Mouse (Mus musculus) right cerebral cortex, postnatal 36 days (tissue): ENCODE data around the gene Naa30.
"Not testable (repeated sequence)": the region's sequence is repeated elsewhere in the genome, so short reads cannot be mapped to it uniquely, and the experiment has no call there.

Source experiments
- DNase-seq, 2 experiments: peaks; one replicate each; pipeline ENCODE4 v3.0.0; 2022; ENCODE audit warnings: low spot score in 2 of 2, mixed read lengths in 1 of 2

Naa30 gene

DNA sequence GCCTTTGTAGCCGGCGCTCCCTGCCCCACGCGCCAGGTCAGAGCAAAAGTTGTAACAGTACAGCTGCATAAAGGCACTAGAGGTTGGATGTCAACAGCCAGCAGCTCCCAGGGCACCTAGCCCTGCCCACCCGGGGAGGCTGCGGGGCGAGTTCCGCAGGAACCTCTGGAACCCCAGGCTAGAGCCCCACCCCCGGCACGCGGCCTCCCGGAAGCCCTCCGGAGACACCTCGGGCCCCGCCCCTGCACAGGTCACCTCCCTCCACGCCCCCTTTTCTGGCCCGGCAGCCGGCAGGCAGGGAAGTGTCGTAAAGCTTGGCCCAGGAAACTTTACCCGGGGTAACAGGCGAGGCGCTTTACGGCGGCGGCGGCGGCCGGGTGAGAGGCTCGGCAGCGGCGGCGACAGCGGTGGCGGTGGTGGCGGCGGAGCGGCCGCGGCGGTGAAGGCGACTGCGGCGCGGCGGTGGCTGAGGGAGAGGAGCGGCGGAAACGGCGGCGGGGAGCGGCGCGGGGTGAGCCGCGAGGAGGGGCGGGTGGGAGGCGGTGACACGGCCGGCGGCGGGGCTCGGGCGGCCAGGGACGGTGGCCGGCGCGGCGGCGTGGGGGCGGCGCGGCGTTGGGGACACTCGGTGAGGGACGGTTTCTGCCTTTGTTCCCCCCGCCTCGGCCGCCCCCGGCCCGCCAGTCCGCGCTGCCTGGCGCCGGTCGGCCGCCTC, at the start of gene Naa30:
Gene Naa30, plus strand, starts transcription at position 360 of the 715 bp plus-strand sequence.
- DNase-seq = peak; percentile 92 to 93

DNA sequence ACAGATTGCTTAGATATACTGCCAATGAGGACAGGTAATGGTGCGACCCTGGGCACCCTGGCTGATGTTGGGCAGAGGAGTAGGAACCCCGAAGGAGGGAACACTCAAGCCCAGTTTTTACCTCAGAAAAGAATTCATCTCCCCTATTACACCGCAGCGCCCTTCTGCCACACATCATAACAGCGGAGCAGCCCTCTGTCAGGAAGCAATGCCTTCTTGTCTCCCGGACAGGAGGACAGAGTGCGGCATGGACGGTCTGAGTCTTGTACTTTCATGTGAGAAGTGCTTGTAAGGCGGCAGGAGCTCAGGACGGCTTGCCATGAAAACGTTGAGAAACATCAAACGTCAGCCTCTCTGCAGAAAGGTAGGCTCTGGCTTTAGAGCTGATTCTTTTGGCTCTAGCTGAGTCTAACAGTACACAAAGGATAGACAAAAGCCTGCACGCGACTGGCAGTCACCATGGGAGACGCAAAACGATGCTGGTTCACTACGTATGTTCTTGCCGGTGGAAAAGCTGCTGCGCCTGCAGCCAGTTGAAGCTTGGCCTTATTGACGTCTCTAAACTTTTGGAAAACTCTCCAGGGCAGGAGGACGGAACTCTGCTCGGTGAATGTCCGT, 44.8 kb upstream of the Naa30 start:
- DNase-seq = no peak

DNA sequence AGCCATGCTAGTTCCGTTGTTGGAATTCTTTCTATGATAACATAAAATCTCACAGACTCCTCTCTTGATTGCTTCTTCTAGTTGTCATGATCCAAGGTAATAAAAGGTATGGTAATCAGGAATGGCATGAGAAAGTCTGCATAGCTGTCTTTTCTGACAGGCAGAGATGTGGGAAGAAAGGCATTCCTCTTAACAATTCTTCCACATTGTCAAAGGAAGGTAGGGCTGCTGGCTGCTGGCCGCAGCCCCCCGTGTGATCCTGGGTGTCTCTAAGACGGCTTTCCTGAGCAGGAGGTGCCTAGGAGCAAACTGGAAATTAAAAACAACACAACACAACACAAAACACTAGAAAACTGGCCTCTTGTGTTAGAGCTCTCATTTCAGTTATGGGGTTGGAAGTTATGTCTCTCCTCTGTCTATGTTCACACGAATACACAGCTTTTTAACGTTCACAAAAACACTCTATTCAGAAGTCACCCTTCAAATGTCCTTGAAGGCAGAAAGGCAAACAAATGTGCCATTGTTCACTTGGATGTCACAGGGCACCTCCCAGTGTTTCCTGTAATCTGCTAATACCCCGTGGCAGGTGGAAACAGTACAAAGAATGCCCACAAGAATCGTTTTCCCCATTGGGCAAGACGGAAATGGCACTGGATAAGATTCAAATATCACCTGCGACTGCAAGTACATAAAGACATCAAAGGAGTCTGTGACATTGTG, 43.3 kb upstream of the Naa30 start:
- no peak for DNase-seq

DNA sequence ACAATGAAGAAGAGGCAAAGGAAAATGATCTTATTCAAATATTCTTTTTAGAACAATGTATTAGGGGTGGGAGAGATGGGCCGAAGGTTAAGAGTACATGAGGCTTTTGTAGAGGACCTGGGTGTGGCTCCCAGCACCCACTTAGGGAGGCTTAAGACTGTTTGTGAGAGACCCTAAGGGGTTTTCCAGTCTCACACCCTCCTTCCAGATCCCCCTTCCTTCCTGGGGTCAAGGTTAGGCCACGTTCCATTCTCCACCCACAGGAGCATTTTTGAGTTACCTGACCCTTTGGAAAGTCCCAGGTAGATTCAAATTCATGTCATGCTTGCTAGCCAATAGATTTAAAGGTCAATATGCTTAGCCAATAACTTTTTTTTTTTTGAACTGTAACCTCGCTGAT, 39.6 kb upstream of the Naa30 start:
- DNase-seq = no peak

DNA sequence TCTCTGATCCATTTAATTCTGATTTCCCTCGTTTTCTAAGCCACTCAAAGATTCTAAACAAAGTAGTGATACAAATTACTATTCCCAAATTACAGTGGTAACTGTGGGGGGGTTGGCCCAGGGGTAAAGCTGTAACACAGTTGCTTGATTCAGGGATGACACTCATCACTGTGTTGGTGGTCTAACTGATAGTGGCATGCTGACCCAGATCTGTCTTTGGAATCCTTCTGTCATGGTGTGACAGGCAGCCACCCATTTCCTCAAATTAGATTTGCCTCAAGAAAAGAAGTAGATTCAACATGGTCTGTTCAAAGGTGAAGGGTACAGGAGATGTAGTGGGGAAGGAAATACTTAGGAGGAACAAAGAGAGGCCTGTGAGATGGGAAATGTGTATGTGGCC, 33.9 kb upstream of the Naa30 start:
- no peak for DNase-seq

DNA sequence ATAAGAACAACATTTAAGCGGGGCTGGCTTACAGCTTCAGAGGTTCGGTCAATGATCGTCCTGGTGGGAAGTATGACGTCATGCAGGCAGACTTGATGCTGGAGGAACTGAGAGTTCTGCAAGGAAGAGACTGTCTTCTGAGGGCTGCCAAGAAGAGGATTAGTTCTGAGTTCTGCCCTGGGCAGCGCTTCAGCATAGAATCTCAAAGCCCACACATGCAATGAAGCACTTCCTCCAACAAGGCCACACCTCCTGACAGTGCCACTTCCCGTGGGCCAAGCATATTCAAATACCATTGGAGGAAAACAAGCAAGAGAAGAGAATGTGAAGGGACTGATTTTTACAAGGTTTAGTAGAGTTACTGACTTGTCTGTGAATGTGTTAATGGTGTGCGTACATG, 31.3 kb upstream of the Naa30 start:
- no peak for DNase-seq

DNA sequence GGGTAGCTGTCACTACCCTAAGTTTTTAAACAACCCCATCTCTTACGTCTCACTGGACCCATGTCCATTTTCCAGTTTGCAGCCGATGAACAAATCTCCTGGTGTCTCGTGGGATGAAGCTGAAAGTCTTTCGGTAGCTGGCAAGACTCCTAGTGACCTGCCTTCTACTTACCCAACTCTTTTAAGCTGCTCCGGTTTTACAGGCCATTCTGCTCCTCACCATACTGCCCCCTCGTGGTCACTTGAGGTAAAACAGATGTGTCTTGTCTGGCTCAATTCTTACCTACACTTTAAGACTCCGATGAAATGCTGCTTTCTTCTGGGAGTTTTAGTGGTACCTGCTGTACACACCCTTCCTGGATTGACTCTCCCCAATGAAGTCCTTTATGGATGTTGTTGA, 18.2 kb upstream of the Naa30 start:
- peak in 1 of 2 experiments; percentile 22 for DNase-seq

DNA sequence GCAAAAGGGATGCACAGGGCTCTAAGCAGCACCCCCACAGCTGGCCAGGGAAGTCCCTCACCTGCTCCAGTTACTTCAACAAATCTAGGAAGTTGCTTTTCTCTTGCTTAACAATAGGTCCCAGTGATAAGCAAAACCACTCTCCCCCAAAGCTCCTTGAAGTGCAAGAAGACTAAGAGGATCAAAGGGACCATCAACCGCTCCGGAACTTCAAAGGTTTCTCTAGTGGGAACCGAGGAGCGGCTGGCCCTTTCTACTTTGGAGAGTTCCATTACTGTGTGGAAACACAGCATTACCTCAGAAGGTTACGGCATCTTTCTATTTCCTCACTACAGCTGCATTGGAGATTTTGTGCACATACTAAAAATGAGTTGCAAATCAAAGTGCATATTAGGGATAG, 16.5 kb upstream of the Naa30 start:
- DNase-seq = no peak

DNA sequence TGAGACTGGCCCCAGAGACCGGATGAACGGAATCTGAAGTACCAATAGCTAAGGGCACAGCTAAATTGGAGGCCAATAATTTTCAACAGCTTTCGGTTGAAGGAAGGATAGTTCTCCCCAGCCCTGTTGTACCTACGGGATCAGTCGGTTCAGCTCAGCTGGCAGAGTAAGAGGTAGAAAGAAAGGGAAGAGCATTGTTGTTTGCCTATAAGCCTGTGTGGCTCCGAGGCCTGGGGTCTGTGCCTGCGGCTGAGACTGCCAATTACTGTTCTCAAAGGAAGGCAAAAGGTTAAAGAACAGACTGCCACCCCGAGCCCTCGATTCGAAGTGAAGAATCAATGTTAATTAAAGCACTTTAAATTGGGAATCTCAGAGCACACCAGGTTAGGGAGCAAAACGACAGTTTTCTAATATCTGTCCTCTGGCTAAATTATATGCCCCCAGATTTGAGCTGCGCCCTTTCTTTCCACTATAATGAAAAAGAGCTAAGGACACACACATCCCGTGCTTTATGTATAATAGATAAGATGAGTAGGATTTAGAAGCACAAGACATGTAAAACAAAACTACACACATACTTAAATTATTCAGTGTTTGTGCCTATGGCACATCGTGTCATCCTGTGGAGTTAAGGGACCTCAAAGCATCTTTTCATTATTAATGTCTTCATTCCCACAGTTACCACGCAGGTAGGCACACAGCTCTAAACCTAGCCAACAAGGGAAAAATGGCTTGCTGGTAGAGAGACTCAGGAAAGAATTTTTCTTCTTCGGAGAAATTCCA, 13.7 kb upstream of the Naa30 start:
- DNase-seq = no peak

DNA sequence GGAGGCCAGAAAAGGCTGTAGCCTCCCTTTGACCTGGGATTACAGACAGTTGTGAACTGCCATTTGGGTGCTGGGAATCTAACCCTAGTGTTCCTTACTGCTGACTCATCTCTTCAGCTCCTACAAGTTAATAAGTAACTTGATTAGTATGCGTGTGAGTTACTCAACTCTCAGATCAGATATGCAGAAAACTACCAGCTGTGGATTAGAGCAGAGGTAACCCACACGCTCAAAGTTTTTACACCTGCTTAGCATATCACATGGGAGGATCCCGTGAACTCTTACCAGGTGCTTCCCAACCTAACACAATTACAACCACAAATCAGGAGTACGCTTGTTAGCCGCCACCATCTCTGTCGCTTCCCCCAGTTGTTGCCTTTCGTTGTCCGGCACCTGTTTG, 740 bp upstream of the Naa30 start:
- DNase-seq = no peak

DNA sequence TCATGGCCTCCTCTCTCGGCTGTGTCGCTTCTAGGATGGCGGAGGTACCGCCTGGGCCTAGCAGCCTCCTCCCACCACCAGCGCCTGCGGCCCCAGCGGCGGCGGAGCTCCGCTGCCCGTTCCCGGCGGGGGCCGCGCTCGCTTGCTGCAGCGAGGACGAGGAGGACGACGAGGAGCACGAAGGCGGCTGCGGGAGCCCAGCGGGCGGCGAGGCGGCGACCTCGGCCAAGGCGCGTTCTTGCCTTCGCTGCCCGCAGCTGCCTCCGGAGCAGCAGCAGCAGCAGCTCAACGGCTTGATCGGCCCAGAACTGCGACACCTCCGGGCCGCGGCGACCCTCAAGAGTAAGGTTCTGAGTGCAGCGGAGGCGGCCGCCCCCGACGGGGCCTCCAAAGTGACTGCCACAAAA, 559 bp downstream of the Naa30 start:
- DNase-seq = peak; percentile 14 to 32

DNA sequence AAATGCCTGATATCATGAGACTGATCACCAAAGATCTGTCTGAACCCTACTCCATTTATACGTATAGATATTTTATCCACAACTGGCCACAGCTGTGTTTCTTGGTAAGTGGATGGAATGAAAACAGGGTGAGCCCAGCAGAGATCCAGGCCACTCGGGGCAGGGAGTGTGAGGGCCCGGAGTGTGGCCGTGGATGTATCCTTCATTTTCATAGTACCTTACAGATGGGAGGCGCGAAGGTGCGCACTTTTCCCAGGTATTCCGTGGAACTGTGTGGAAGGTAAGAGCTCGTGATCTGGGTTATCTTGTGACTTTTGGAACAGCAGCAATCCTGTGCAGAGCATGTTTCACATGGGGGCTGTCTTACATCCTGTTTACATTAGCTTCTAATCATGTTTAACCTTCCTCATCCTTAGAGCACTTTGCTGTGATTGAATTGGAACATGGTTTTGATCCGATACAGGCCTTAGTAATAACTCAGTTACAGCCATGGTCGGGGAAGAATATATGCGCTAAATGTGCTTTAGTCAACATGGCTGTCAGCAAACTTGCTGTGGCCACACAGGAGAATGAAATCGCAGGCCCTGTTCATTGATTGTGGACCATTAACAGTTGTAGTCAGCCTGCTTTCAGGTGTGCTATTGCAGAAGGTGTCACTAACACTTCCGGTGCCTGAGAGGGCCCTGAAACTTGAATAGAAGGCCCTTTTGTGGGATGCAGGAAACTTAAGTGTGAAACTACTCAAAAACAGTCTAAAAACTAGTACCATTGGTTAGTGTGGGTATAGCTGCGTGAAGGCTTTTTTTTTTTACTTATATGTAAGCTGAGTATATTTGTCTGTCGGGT, 1.5 kb downstream of the Naa30 start:
- DNase-seq = no peak

DNA sequence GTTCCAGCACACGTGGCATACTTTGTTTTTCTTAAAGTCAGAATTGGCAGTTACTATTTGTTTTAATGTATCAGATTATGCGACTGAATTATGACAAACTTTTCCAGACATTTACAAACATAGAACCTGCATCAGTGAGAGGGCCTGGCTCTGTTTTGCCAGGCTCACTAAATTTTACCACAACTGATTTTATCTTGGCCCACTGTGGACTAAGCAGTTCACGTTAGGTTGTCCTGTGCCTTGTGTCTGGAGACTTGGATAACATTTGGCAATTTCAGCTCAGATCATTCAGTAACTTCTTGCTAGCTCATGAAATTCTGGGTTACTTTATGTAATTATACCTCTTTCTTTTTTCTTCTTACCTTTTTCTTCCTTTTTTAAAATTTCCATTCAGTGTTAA, 7.7 kb downstream of the Naa30 start:
- no peak for DNase-seq

DNA sequence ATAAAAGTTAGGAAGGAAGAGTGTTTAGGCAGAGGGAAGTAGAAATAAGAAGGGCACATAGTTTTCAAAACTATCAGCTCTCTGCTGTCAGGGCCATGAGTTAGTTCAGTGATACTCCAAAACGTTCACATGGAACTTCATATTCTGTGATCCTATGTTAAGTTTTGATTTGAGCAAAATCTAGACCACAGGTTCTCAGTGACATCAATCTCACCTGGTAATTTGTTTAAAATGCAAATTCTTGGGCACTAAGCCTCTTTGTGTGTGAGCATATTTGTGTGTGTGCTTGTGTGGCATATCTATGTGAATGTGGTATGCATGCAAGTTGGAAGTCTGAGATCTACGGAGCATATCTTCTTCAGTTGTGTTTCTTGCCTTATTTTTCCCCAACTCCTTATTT, 14.2 kb downstream of the Naa30 start:
- DNase-seq = no peak

DNA sequence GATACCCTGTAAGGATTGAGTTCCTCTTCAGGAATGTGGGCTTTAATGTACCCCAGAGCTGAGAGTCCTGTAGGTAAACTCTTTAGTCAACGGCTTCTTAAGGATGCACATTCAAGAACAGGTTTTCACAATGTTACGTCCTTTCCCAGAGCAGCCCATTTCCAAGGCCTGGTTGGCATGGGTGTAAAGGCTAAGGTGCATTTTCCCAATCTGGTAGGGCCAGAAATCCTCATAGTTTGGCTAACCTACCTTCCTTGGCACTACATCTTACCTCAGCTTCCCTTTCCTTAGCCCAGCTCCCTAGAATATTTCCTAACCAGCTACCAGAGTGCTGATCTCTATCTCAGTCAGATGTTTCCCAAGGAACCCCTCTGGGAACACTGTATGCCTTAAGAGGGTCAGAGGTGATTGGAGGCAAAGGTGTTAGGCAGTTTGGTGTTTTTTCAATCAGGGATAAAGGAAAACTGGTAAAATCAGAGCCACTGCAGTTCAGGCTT, 25.1 kb downstream of the Naa30 start:
- DNase-seq = no peak

DNA sequence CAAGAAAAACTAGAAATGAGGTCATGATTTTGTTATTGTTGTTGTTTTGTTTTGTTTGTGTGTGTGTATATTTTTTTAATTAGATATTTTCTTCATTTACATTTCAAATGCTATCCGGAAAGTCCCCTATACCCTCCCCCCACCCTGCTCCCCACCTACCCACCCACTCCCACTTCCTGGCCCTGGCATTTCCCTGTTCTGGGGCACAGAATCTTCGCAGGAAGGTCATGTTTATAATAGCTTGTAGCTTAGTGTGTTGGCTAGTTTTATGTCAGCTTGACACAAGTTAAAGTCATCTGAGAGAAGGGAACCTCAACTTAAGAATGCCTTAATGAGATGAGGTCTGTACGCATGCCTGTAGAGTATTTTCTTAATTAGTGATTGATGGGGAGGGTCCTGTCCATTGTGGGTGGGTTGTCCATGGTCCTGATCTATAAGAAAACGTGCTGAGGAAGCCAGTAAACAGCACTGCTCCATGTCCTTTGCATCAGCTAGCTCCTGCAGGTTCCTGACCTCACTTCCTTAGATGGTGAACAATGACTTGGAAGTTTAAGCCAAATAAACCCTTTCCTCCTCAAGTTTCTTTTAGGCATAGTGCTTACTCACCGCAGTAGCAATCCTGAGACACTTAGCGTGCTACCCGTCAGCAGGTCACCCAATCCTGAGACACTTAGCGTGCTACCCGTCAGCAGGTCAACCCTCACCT, 29.2 kb downstream of the Naa30 start:
- no peak for DNase-seq

DNA sequence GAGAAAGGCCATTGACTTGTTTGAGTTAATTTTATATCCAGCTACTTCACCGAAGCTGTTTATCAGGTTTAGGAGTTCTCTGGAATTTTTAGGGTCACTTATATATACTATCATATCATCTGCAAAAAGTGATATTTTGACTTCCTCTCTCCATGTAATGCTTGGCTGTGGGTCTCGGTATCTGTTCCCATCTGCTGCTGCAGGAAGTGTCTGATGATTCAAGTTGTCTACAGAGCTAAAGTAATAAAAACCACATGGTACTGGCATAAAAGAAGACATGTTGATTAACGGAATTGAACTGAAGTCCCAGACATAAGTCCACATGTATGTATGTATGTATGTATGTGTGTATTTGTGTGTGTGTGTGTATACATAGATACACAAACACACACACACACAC, 38.2 kb downstream of the Naa30 start:
- DNase-seq = not testable (repeated sequence)

DNA sequence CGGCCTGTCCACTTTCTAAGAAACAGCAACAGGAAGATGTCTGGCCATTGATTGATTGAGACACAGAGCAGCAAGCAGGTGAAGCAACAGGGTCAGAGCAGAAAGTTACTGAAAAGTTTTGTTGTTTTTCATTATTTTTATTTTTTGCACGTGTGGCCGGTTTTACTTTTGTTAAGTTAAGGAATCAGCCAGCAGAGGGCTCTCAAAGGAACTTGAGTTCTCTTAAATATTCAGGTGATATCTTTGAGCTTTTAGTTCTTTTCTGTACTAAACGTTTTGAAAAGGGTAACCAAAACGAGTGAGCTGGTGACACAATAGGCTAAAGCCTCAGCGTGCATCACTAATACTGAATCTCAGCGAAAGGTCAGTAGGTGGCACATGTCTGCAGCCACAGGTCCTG, 46.7 kb downstream of the Naa30 start:
- no peak for DNase-seq

DNA sequence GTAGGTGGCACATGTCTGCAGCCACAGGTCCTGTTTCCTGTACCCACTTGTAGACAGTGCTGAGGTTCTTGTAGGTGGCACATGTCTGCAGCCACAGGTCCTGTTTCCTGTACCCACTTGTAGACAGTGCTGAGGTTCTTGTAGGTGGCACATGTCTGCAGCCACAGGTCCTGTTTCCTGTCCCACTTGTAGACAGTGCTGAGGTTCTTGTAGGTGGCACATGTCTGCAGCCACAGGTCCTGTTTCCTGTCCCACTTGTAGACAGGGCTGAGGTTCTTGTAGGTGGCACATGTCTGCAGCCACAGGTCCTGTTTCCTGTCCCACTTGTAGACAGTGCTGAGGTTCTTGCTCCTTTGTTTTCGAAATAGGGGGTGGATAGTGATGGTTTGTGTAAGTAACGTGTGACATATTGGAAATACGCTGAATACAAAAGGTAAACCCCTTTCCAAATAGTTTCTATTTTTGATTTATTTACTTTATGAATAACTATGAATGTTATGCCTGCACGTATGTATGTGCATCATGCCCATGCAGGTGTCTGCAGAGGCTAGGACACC, 47.5 kb downstream of the Naa30 start:
- DNase-seq = not testable (repeated sequence)

DNA sequence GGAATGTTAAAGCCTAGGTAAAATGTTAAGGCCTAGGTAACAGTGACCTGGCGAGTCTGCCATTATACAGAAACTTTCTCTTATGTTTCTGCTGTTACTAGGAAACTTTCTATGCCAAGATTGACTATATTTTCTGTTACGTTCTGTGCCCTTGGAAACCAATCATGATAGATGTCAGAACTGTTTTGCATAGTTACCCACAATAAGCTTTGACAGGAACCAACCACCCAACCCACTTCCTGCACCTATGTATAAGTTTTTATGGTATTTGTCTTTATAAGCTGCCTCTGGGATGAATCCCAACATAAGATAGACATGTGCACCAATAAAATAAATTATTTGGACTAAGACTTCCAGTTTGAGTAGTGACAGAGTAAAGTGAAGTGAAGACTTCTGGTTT, 49.7 kb downstream of the Naa30 start:
- no peak for DNase-seq
